Mouse (Mus musculus) spleen, adult 2 months (tissue): ENCODE results near the gene Fgfbp1. TPM values are rescaled to one million over a fixed set of nuclear protein-coding genes. Genes with fewer than 3 reads are reported as not detected.

ENCODE experiments used
- DNase-seq, 2 experiments: peaks; one replicate each; pipeline versions ENCODE4 v3.0.0 to v3.0.0-alpha.2; 2012 to 2021; ENCODE audit warnings: low spot score in 2 of 2, low read depth in 1 of 2
- H3K27ac ChIP-seq: fragments of 200-500 bp; 2 replicates; pipeline ENCODE4 v1.5.1; 2012; ENCODE audit warnings: low read length, inconsistent platforms; ENCODE audit not compliant: insufficient read depth
- H3K27me3 ChIP-seq: fragments of 200-500 bp; 2 replicates; pipeline ENCODE4 v1.6.1; 2012; ENCODE audit warnings: mild to moderate bottlenecking, moderate library complexity, low read length, inconsistent platforms; ENCODE audit not compliant: control insufficient read depth, insufficient read depth
- H3K36me3 ChIP-seq: fragments of 200-500 bp; 2 replicates; pipeline ENCODE4 v1.6.1; 2012; ENCODE audit warnings: mild to moderate bottlenecking, low read length, inconsistent platforms; ENCODE audit not compliant: control insufficient read depth, insufficient read depth
- H3K4me1 ChIP-seq: fragments of 200-500 bp; 2 replicates; pipeline ENCODE4 v1.6.1; 2011; ENCODE audit warnings: inconsistent platforms; ENCODE audit not compliant: control insufficient read depth, insufficient read depth, insufficient read length
- H3K4me3 ChIP-seq: fragments of 200-500 bp; 2 replicates; pipeline ENCODE4 v1.5.1; 2011; ENCODE audit warnings: mild to moderate bottlenecking, inconsistent platforms; ENCODE audit not compliant: insufficient read depth, insufficient read length; ENCODE audit errors: extremely low read depth
- CTCF ChIP-seq: fragments of 200-500 bp; IDR thresholded peaks from 2 replicates; pipeline ENCODE4 v1.5.1; 2011; ENCODE audit warnings: mild to moderate bottlenecking, inconsistent platforms; ENCODE audit not compliant: insufficient read depth, insufficient read length, insufficient replicate concordance; ENCODE audit errors: extremely low read depth
- POLR2A ChIP-seq: fragments of 200-500 bp; IDR thresholded peaks from 2 replicates; pipeline ENCODE4 v1.6.1; 2011; ENCODE audit warnings: low read depth, low read length, inconsistent platforms
- WGBS: fragments of 180-500 bp; shearing (Covaris S2); methylation state at CpG from one replicate; pipeline ENCODE4 v1.1.7; 2018; 5-methylcytosine and 5-hydroxymethylcytosine counted together
- polyA plus RNA-seq: library from polyadenylated mRNA; depleted of rRNA; stranded (reverse); fragments of >200 nt; gene quantifications from 2 replicates; pipeline ENCODE4 v1.2.3, GENCODE M21; 2012

Gene Fgfbp1
- polyA plus RNA-seq, 1 experiment, result not detected

DNA sequence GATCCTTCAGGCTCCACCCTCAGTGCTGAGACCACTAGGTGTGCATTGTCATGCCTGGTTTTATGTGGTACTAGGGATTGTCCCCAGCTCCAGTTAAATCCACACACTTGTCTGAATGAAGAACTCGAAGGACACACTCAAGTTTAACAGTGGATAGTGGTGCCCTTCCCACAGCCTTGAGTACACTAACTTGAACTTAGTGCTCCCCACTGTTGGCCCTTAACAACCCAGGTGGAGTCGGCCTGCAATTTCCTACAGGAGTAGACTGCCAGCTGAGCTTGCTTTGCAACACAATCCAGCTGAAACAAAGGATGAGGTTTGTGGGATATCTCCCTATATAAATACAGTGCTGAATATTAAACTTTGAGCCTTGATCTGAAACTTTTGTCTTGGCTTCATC, 12.9 kb downstream of the Fgfbp1 start:
- Histone ChIP-seq H3K4me3 (no peak overlapping the region), H3K27me3 (no peaks in the 10 kb centered on the region), H3K36me3 (no peaks in the 10 kb centered on the region), H3K4me1 (no peaks in the 10 kb centered on the region), H3K27ac (no peak overlapping the region)
- no peak for DNase-seq
- 79% methylated on average over 2 of the region's 2 CpGs for WGBS
- TF ChIP-seq CTCF, result no peak
- no peak for TF ChIP-seq POLR2A

DNA sequence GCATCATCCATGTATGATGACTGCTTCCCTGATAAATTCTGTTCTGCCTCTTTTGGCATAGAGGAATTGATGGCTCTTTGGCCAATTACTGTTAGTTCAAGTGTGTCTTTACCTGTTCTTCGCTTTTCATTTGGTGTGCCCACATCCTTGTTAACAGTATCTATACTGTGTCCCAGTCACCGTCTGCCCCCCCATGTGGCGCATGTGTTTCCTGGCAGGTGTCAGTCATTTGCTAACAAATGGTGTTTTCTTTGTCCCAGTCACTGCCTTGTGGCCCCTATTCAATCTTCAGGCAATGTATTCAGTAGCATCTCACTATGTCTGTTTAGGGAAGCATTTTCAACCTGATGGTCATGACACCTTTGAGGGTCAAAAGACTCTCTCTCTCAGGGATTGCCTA, 20.5 kb downstream of the Fgfbp1 start:
- DNase-seq, result no peak
- WGBS, result 88% methylated on average over 3 of the region's 3 CpGs

DNA sequence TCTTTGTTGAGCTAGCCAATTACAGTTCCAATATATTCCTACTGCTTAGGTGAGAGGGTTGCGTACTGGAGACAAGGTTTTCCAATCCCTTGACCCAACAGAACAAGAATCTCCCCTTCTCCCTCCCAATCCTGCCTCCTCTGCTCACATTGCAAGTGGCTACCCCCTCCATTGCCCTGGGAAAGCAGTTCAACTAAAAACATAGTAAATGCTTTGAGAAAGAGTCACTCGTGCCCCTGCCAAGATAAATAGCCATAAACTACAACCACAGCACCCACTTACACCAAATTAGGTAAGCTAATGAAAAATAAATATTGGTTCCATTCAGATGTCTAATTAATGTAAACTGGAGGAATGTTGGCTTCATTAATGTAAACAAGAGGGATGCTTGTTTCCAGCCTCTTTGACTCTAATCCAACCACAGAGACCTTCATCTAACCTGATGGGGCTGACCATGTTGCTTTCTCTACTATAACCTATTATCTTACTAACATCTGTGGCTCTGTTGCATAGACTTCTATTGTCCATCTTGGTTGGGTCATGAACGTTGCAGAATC, 21.6 kb downstream of the Fgfbp1 start:
- no peak for TF ChIP-seq CTCF
- no peak for TF ChIP-seq POLR2A
- WGBS, result 89% methylated on average over 3 of the region's 3 CpGs
- no peak overlapping the region for H3K4me3 ChIP-seq
- H3K27me3 ChIP-seq, result no peaks in the 10 kb centered on the region
- H3K36me3 ChIP-seq, result no peaks in the 10 kb centered on the region
- no peak for DNase-seq
- no peak overlapping the region for H3K27ac ChIP-seq
- no peaks in the 10 kb centered on the region for H3K4me1 ChIP-seq

More for the DNA sequence above, 20.5 kb downstream of the Fgfbp1 start:
- Histone ChIP-seq H3K27ac (no peak overlapping the region), H3K36me3 (no peaks in the 10 kb centered on the region), H3K4me3 (no peak overlapping the region), H3K27me3 (no peaks in the 10 kb centered on the region), H3K4me1 (no peaks in the 10 kb centered on the region)
- TF ChIP-seq POLR2A, result no peak
- no peak for TF ChIP-seq CTCF

DNA sequence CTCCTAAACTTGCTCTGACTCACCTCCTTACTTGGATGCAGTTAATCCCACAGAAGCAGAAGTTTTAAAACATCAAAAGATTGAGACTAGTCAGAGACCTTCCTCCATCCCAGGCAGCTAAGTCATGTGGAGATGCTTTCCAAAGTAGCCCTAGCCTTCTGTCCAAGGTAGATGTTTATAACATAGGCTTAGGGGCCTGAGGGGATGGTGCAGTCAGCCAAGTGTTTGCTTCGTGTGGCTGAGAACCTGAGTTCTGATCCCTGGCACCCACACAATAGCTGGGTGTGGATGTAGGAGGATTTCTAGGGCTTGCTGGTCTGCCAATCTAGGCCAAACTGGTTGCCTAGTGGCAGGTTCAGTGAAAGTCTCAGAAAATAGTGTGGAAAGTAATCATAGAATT, 28.3 kb downstream of the Fgfbp1 start:
- H3K27ac ChIP-seq, result no peak overlapping the region
- H3K4me3 ChIP-seq, result no peak overlapping the region
- DNase-seq, result no peak
- no peaks in the 10 kb centered on the region for H3K27me3 ChIP-seq
- no peaks in the 10 kb centered on the region; the same call in 1 of the 2 replicates for H3K4me1 ChIP-seq
- H3K36me3 ChIP-seq, result no peaks in the 10 kb centered on the region
- TF ChIP-seq CTCF (no peak), POLR2A (no peak)
- 89% methylated on average over 1 of the region's 1 CpGs for WGBS

DNA sequence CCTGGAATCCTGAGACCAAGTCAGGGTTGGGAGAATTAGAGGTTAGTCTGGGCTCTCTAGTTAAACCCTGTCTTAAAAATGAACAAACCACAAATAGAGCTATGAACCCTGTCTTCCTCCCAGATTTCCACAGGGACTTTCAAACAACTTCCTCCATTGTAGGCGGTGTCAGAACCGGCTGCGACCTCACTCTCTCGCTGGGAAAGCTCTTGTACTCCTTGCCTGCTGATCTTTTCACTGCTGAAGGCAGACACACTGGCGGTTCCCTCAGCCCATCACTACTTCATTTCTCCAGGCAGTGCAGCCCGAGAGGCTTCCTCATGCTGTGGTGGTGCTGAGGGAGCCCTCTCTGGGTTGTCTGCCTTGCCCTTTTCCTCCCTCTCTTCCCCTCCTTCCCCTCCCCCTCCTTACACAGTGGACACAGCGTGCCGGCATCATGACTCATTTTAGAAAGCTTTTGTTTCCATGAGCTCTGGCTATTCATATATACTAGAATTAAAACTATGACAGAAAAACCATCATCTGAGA, 32.8 kb downstream of the Fgfbp1 start:
- DNase-seq, result peak; percentile 9 to 43
- Histone ChIP-seq H3K36me3 (no peaks in the 10 kb centered on the region), H3K27ac (peak overlapping the region; percentile 86), H3K4me3 (peak overlapping the region; percentile 25), H3K4me1 (peaks cover 10% of the 10 kb centered on the region), H3K27me3 (no peaks in the 10 kb centered on the region)
- 8% methylated on average over 8 of the region's 8 CpGs for WGBS
- TF ChIP-seq POLR2A (no peak), CTCF (no peak)

DNA sequence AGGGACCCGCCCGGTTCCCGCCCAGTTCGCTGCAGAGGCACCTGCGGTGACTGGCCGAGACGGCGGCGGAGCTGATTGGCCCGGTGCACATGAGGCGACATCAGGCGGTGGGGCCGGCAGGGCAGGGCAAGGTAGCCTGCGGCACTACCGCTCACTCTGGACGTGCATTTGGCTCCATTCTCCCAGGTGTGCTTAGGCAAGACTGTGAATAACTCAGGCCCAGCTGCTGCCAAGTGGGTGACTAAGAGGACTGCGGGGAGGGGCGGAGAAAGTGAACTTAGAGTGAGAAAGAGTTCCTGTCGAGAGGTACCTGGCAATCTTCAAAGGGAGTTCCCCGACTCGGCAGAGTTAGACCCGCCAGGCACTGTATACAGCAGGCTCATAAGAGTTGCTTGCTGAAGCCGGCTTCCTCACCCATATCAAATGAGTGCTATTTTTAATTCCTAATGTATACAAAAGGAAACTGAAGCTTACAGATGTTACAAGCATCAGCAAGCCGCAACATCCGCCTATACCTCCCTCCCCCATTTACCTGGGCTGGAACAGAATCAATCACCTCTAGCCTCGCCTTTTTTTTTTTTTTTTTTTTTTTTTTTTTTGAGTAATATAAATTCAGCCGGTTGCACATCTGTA, 33.4 kb downstream of the Fgfbp1 start:
- no peak for TF ChIP-seq CTCF
- TF ChIP-seq POLR2A, result peak; percentile 72
- no peaks in the 10 kb centered on the region for H3K27me3 ChIP-seq
- H3K36me3 ChIP-seq, result no peaks in the 10 kb centered on the region
- WGBS, result 2% methylated on average over 27 of the region's 27 CpGs
- H3K4me3 ChIP-seq, result peak overlapping the region; percentile 51
- H3K27ac ChIP-seq, result peak overlapping the region; percentile 89
- peaks cover 10% of the 10 kb centered on the region for H3K4me1 ChIP-seq
- peak; percentile 83 to 85 for DNase-seq

DNA sequence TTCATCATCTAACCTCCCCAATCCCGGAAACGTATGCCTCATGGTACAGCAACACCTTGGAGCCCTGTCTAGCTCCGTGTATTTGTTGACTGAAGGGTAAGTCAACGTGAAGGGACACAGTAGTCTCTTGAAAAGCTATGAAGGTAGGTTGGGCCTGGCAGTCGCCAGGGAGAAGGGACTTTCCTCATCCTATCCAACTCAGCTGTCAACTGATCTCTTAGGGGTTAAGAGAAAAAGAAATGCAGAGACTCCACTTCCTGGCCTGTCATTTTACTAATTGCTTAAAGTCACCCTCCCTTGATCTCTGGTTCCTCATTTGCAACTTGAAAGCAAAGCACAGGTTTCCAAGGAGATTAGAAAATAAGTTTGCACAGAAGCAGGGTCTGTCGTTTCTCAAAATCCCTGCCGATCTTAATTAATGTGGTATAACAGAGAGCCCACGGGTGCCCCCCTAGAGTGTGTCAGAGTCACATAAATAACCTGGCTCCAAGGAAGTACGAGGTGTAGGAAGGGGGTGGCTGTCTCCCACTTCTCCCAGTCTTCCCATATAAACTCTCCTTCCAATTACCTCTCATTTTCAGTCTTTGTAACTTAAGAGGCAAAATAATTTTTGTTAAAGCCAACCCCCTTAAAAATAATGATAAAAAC, 34.1 kb downstream of the Fgfbp1 start:
- WGBS, result 10% methylated on average over 9 of the region's 9 CpGs
- TF ChIP-seq POLR2A (no peak), CTCF (no peak)
- peak; percentile 12 to 63 for DNase-seq
- H3K36me3 ChIP-seq, result no peaks in the 10 kb centered on the region
- peaks cover 10% of the 10 kb centered on the region for H3K4me1 ChIP-seq
- H3K4me3 ChIP-seq, result peak overlapping the region; percentile 51
- H3K27me3 ChIP-seq, result no peaks in the 10 kb centered on the region
- peak overlapping the region; percentile 89 for H3K27ac ChIP-seq
